Mouse (Mus musculus) ovary, postnatal 14 days (tissue): Measurements from ENCODE around the gene Lipi.

Experiments used
- DNase-seq: peaks from one replicate; pipeline ENCODE4 v3.0.0; 2022; ENCODE audit warnings: low spot score

Lipi gene

GRCm38 (mm10) chr16:75585961-75586360 is at the start of gene Lipi:
TSS of gene Lipi (minus strand) at chr16:75586061.
- no peak for DNase-seq

GRCm38 (mm10) chr16:75627862-75628261 is 42.0 kb upstream of the Lipi start:
- no peak for DNase-seq

- DNase-seq = peak; percentile 4
Observed at GRCm38 (mm10) chr16:75617651-75618349, 31.9 kb upstream of the Lipi start.

GRCm38 (mm10) chr16:75612561-75612960 is 26.7 kb upstream of the Lipi start:
- DNase-seq = no peak

GRCm38 (mm10) chr16:75606415-75606814 is 20.6 kb upstream of the Lipi start:
- DNase-seq = no peak

- no peak for DNase-seq
Observed at GRCm38 (mm10) chr16:75593501-75594183, 7.8 kb upstream of the Lipi start.

GRCm38 (mm10) chr16:75592671-75593500 is 7.0 kb upstream of the Lipi start, which contains the start of gene Rbm11:
TSS of gene Rbm11 (plus strand) at chr16:75592844.
- peak; percentile 63 for DNase-seq

- no peak for DNase-seq
Observed at GRCm38 (mm10) chr16:75586466-75586865, 605 bp upstream of the Lipi start.

- no peak for DNase-seq
Observed at GRCm38 (mm10) chr16:75582279-75582678, 3.6 kb downstream of the Lipi start.

GRCm38 (mm10) chr16:75562910-75563309 is 23.0 kb downstream of the Lipi start:
- DNase-seq = no peak

- no peak for DNase-seq
Observed at GRCm38 (mm10) chr16:75545310-75545709, 40.6 kb downstream of the Lipi start.

- no peak for DNase-seq
Observed at GRCm38 (mm10) chr16:75537784-75538565, 47.9 kb downstream of the Lipi start.

GRCm38 (mm10) chr16:75531705-75532104 is 54.2 kb downstream of the Lipi start:
- no peak for DNase-seq

- no peak for DNase-seq
Observed at GRCm38 (mm10) chr16:75496568-75496967, 89.3 kb downstream of the Lipi start.
